ENCODE assay signal across 10 mouse cellular contexts in the genomic region with DNA sequence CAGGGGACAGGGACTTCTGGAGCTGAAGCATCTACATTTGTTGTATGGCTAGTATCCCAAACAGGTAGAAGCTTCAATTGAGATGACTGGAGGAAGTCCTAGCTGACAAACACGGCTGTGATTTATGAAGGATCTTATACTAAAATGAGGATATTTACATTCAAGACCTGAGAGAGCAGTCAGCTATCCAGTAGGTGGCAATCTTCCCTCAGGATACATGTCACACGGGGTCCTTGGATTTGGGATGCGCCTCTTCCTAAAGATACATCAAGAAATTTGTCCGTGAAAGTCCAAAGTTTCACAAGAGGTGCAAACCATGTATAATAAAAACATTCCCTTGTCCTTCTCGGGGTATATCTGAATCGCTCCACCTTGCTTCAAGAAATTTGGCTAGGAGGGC.
DNase-seq lines count a peak whose midpoint lies in the region; ATAC-seq and TF ChIP-seq lines count a peak whose summit lies in the region.
"Had no signal": no experiment of that assay in that cellular context is flagged by ENCODE, and none has a peak within 500 bp of the region (broad histone marks: within the 10 kb centered on the region; RNA-seq: fewer than 3 reads in every experiment).

No protein-coding gene starts in this region.

- H3K9me3 ChIP-seq in heart, postnatal 0 days (replicated peaks; ENCODE audit: control insufficient read depth, low read length) = no peaks in the 10 kb centered on the region
- no peaks in the 10 kb centered on the region for H3K9me3 ChIP-seq in midbrain, embryonic 10.5 days (replicated peaks)
- no peaks in the 10 kb centered on the region for H3K9me3 ChIP-seq in midbrain, embryonic 15.5 days
- H3K9me3 ChIP-seq: liver, embryonic 13.5 days had no signal

- no peaks in the 10 kb centered on the region for H3K36me3 ChIP-seq in heart, postnatal 0 days (replicated peaks; ENCODE audit: control insufficient read depth, insufficient read depth, low read length)
- H3K36me3 ChIP-seq in midbrain, embryonic 10.5 days = no peaks in the 10 kb centered on the region
- no peaks in the 10 kb centered on the region for H3K36me3 ChIP-seq in midbrain, embryonic 15.5 days (replicated peaks)
- H3K36me3 ChIP-seq: liver, embryonic 13.5 days had no signal

- no peaks in the 10 kb centered on the region for H3K27me3 ChIP-seq in heart, postnatal 0 days (ENCODE audit: control insufficient read depth, insufficient read depth, low read length)
- peaks cover 93% of the 10 kb centered on the region for H3K27me3 ChIP-seq in midbrain, embryonic 10.5 days (ENCODE audit: low read depth, poor library complexity, severe bottlenecking)
- peaks cover 39% of the 10 kb centered on the region for H3K27me3 ChIP-seq in midbrain, embryonic 15.5 days (replicated peaks)
- H3K27me3 ChIP-seq: liver, embryonic 13.5 days had no signal

- no peak overlapping the region for H3K27ac ChIP-seq in heart, postnatal 0 days (ENCODE audit: low read depth)
- H3K27ac ChIP-seq in midbrain, embryonic 10.5 days (replicated peaks) = no peak overlapping the region
- no peak overlapping the region for H3K27ac ChIP-seq in midbrain, embryonic 15.5 days
- H3K27ac ChIP-seq: liver, embryonic 13.5 days had no signal

- TF ChIP-seq EP300 in heart, postnatal 0 days (IDR thresholded peaks at IDR 0.05; ENCODE audit: low read depth) = no peak

- no peak overlapping the region for H3K4me2 ChIP-seq in heart, postnatal 0 days (ENCODE audit: low read depth, low read length)
- no peak overlapping the region for H3K4me2 ChIP-seq in midbrain, embryonic 15.5 days
- H3K4me2 ChIP-seq: liver, embryonic 13.5 days had no signal

- peak; percentile 45 for TF ChIP-seq CTCF in heart, postnatal 0 days (IDR thresholded peaks at IDR 0.05; ENCODE audit: low read depth)
- TF ChIP-seq CTCF in brain, embryonic 14.5 days (IDR thresholded peaks at IDR 0.05; ENCODE audit: borderline replicate concordance, extremely low read depth, insufficient read depth, insufficient read length) = peak; percentile 64; the same call in 1 of the 2 replicates

- TF ChIP-seq POLR2A in brain, embryonic 14.5 days (IDR thresholded peaks at IDR 0.05; ENCODE audit: borderline replicate concordance, extremely low read depth, insufficient read depth, insufficient read length, poor library complexity, severe bottlenecking) = no peak

- H3K9ac ChIP-seq in heart, postnatal 0 days (replicated peaks; ENCODE audit: low read depth, low read length) = no peak overlapping the region
- H3K9ac ChIP-seq in midbrain, embryonic 15.5 days = no peak overlapping the region
- H3K9ac ChIP-seq: liver, embryonic 13.5 days had no signal

- no peak overlapping the region for H3K4me3 ChIP-seq in heart, postnatal 0 days (ENCODE audit: low read depth, low read length)
- H3K4me3 ChIP-seq in midbrain, embryonic 10.5 days = no peak overlapping the region
- H3K4me3 ChIP-seq in midbrain, embryonic 15.5 days = no peak overlapping the region
- H3K4me3 ChIP-seq: liver, embryonic 13.5 days had no signal

- intact Hi-C loops in heart, postnatal 36 days (cut with DNase I) = no loop called here
- intact Hi-C loops in heart, postnatal 14 days (cut with DNase I) = no loop called here

- H3K4me1 ChIP-seq in heart, postnatal 0 days (ENCODE audit: control insufficient read depth, insufficient read depth) = no peaks in the 10 kb centered on the region
- H3K4me1 ChIP-seq in midbrain, embryonic 10.5 days = no peaks in the 10 kb centered on the region
- no peaks in the 10 kb centered on the region for H3K4me1 ChIP-seq in midbrain, embryonic 15.5 days
- H3K4me1 ChIP-seq: liver, embryonic 13.5 days had no signal

- DNase-seq in heart, postnatal 0 days (ENCODE audit: low spot score) = no peak
- no peak for DNase-seq in heart, postnatal 36 days
- DNase-seq in midbrain, embryonic 10.5 days (ENCODE audit: low spot score) = peak; percentile 18
- DNase-seq in brain, embryonic 14.5 days (ENCODE audit: low read depth) = peak; percentile 80
- DNase-seq in right cerebral cortex, postnatal 10 days (ENCODE audit: low spot score in 2 of 2) = peak; percentile 25 to 27
- DNase-seq in heart, postnatal 14 days = no peak
- DNase-seq: liver, embryonic 13.5 days; spleen, adult 18-20 months; thymus, postnatal 36 days had no signal

- WGBS in heart, postnatal 0 days = 44% methylated on average over 6 of the region's 6 CpGs
- WGBS in midbrain, embryonic 10.5 days = 50% methylated on average over 6 of the region's 6 CpGs
- WGBS in midbrain, embryonic 15.5 days = 41% methylated on average over 6 of the region's 6 CpGs

- ATAC-seq in heart, postnatal 0 days (ENCODE audit: insufficient read depth, low read depth) = no peak
- no peak for ATAC-seq in midbrain, embryonic 15.5 days (replicated peaks)

Comparison
In these comparisons a context has a peak if more than half of its experiments do, and no peak if none do; other contexts are left out.
1. DNase-seq: peak in midbrain, embryonic 10.5 days (single experiment), brain, embryonic 14.5 days (single experiment) and right cerebral cortex, postnatal 10 days (2 of 2); none in heart, postnatal 0 days (single experiment), heart, postnatal 36 days (0 of 2) and heart, postnatal 14 days (0 of 2).